ENCODE assay signal across 24 mouse cellular contexts in the genomic region with DNA sequence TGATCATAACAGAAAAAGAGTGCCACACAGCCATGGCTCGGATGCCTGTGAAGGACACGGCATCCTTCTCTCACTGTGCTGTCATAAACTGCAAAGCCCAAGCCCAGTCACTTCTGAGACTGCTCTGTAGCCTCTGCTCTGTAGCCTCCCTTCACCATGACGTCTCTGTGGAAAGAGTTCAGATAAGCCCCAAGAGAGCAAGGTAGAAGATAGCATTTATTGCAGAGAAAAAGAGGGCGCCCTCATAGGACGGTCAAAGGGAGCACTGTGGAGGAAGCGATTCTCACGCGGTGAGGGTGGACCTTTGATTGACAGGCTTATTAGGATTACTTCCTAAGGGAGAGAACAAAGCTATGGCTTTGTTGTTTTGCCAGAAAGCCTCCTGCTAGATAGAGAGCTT. TPM values are rescaled to one million over a fixed set of nuclear protein-coding genes. Genes with fewer than 3 reads are reported as not detected.
"Had no signal": no experiment of that assay in that cellular context is flagged by ENCODE, and none has a peak within 500 bp of the region (broad histone marks: within the 10 kb centered on the region; RNA-seq: fewer than 3 reads in every experiment).

No protein-coding gene starts in this region.

- H3K27ac ChIP-seq: kidney, postnatal 0 days; layer of hippocampus, adult 2 months; limb, embryonic 10.5 days; limb, embryonic 13.5 days; liver, embryonic 12.5 days; liver, embryonic 15.5 days; lung, embryonic 15.5 days; midbrain, embryonic 10.5 days; midbrain, embryonic 13.5 days; stomach, postnatal 0 days had no signal

- H3K4me3 ChIP-seq: layer of hippocampus, adult 2 months; limb, embryonic 10.5 days; limb, embryonic 13.5 days; liver, embryonic 12.5 days; liver, embryonic 15.5 days; lung, embryonic 15.5 days; megakaryocyte, embryonic 14.5 days; midbrain, embryonic 10.5 days; midbrain, embryonic 13.5 days had no signal

- H3K9me3 ChIP-seq: limb, embryonic 10.5 days; limb, embryonic 13.5 days; liver, embryonic 12.5 days; liver, embryonic 15.5 days; lung, embryonic 15.5 days; megakaryocyte, embryonic 14.5 days; midbrain, embryonic 10.5 days; midbrain, embryonic 13.5 days had no signal

- DNase-seq: kidney, adult 2 months; kidney, postnatal 25 days; layer of hippocampus, adult 9-11 months; liver; lung, adult 18-20 months; lung, postnatal 10 days; lung, postnatal 36 days; right cerebral cortex, adult 18-20 months; right cerebral cortex, postnatal 14 days; right cerebral cortex, postnatal 4 days; thymus, adult 2 months; thymus, postnatal 25 days had no signal

- ATAC-seq: inflammation-experienced regulatory T-cells, adult 6 months; liver, embryonic 12.5 days; midbrain, embryonic 13.5 days had no signal

- H3K4me2 ChIP-seq: limb, embryonic 13.5 days; liver, embryonic 12.5 days; liver, embryonic 15.5 days; lung, embryonic 15.5 days; midbrain, embryonic 13.5 days had no signal

- H3K36me3 ChIP-seq: limb, embryonic 10.5 days; limb, embryonic 13.5 days; liver, embryonic 12.5 days; liver, embryonic 15.5 days; lung, embryonic 15.5 days; midbrain, embryonic 10.5 days; midbrain, embryonic 13.5 days had no signal

- H3K9ac ChIP-seq: limb, embryonic 13.5 days; liver, embryonic 12.5 days; liver, embryonic 15.5 days; lung, embryonic 15.5 days; midbrain, embryonic 13.5 days had no signal

- H3K27me3 ChIP-seq: liver, embryonic 12.5 days; liver, embryonic 15.5 days; lung, embryonic 15.5 days had no signal

- H3K4me1 ChIP-seq: liver, embryonic 12.5 days; liver, embryonic 15.5 days; lung, embryonic 15.5 days had no signal

RNA-seq across cellular contexts. Expression of a gene that starts 18.4 kb away (rescaled TPM):
- polyA plus RNA-seq: inflammation-experienced regulatory T-cells, adult 6 months; limb, embryonic 10.5 days; liver, embryonic 15.5 days had no signal
